Mouse (Mus musculus): ENCODE measurements at regions not wholly inside any gene's neighbourhood (a gene's known extent, or its start where the extent isn't known, plus 50 kb on each side); places are given as distances from the start of the nearest gene placed in this dataset.
A peak's percentile ranks its signal among the peaks of the same experiment; 100 is the strongest.

DNA sequence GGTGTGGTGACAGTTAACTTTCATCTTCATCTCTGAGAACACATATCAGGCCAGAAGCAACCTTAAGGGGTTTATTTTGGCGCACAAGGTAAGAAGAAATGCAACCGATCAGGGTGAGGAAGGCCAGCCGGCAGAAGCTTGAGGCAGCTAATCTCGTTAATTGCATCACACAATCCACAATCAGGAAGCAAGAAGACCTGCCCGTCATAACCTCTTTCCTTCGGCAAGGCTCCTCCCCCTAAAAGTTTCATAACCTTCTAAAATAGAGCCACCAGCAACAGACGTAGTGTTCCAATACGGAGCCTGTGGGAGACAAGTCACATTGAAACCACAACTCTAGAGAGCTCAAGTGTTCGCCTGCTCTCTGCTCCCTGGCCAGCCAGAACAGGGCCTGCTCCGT is 91.4 kb downstream of the Dyrk2 start:
- DNase-seq, result no peak

DNA sequence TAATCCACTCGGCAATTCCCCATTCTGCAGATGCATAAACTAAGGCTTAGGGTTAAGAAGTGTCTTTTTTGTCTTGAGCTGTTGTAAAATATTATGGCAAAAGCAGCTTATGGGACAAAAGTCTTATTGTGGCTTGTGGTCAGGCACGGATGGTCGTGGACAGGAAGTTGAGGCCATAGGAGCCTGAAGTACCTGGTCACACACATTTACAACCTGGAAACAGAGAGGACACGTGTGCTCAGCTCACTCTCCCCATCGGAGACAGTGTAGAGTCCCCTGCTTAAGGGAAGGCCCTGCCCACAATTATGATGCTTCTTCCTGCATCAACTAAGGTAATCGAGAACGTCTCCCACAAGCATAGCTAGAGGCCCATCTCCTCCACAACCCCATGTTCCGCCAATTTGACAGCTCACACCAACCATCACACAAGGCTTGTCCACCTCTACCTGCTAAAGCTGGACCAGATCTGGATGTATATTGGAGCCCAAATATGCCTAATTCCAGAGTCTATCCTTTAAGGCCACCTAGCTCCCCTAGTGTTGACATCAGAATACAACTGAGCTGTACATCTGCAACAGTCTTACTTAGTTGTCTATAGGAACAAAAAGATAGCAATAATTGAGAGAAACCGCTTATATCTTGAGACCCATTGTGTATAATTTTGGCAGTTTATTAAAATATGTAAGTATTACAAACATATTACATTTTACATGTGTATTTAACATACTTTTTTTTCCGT is 89.0 kb downstream of the Dyrk2 start:
- no peak for DNase-seq

DNA sequence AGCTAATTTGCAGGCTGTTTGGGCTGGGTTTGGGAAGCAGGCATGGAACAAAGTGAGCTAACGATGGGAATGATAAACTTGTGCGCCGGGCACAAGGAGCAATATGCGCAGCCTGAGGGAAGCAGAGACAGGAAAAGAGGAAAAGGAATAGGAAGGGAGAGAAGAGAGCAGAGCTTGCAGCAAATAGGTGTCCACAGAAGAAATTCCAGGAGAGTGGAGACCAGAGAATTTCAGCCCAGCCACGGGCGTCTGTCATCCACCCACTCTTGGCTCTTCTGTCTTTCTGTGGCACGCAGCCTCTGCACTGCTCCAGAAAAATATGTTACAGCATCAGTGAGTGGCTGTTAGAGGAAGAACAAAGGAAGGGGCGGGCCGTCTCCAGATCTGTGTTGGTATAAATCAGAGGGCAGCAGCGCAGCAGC is 88.2 kb downstream of the Dyrk2 start:
- no peak for DNase-seq

- DNase-seq, result no peak
These were observed 87.4 kb downstream of the Dyrk2 start for GRCm38 (mm10) chr10:118782646-118783045.

DNA sequence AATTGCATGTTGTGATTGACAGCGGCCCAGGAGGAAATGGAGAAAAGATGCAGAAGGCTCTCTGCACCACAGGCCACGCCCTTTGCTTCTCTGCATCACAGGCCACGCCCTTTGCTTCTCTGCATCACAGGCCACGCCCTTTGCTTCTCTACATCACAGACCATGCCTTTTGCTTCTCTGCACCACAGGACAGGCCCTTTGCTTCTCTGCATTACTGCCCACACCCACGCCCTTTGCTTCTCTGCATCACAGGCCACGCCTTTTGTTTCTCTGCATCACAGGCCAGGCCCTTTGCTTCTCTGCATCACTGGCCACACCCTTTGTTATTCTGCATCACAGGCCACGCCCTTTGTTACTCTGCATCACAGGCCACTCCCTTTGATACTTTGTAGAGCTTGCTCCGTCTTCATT is 82.7 kb downstream of the Dyrk2 start:
- no peak for DNase-seq

- DNase-seq, result no peak
These were observed 77.5 kb downstream of the Dyrk2 start for GRCm38 (mm10) chr10:118792352-118793100.

- DNase-seq, result no peak
These were observed 76.2 kb downstream of the Dyrk2 start for GRCm38 (mm10) chr10:118793794-118794193.

GRCm38 (mm10) chr10:118794395-118795060 is 75.5 kb downstream of the Dyrk2 start:
- no peak for DNase-seq

DNA sequence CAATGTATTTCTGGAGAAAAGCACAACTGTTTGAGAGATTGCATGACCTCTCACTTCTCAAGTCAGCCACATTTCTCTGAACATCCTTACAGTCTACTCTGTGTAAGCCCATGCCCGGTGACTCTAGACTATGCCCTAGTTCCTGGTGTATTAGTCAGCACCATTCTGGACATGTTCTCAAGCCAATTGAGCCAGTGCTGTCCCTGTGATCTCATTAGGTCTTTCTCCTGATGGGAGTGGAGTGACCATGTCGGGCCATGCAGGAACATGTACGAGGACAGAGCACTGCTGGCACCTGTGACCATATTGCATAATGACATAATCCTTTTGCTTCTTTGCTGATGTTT is 75.0 kb downstream of the Dyrk2 start:
- DNase-seq, result no peak

GRCm38 (mm10) chr10:118796512-118796911 is 73.5 kb downstream of the Dyrk2 start:
- DNase-seq, result peak in 1 of 2 experiments; percentile 22

DNA sequence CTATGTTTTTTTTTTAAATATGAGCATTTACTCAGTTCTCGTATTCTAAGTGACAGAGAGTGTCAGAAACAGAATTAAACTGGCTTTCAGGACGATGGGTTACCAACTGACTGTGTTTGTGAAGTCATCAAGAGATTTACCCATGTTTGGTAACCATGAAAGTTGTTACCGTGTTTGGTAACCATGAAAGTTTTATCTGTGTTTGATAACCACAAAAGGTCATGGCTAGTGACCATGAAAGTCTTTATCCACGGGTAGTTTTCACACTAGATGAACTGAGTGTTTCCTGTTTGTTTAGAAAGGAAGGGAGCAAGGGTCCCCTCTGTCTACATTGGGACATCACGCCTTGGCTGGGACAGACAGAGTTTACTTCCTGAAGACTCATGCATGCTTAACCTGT is 72.8 kb downstream of the Dyrk2 start:
- no peak for DNase-seq

- no peak for DNase-seq
These were observed 70.2 kb downstream of the Dyrk2 start for GRCm38 (mm10) chr10:118799767-118800166.

DNA sequence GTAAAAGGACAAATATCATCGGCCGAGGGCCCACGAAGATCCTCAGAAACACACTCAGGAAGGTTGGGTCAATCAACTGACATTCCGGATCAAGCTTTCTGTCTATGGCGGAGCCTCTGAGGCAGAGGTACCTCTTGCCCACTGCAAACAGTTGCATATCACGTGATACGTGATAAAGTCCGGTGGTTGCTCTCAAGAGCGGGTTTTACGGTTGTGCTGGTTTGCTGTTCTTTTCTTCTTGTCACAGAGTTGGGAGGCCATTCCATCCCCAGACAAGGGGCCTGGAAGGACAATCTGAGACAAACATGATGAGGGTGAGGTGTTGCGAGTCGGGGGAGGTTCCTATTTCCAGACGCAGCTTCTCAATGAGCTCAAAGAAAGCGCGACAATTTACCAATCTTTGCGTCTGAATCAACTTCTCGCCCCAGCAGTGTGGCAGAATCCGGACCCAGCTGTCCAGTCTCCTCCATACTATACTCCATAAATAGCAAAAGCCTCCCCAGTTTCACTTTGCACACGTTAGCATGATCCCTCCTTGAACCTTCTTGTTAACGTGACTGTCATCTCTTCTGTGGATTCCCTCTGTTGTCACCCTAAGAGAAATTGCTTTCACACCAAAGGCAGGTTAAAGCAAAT is 66.0 kb downstream of the Dyrk2 start:
- DNase-seq, result no peak

GRCm38 (mm10) chr10:118804574-118804973 is 65.4 kb downstream of the Dyrk2 start:
- peak; percentile 50 to 61 for DNase-seq
